Mouse (Mus musculus) ovary, adult 18-20 months (tissue): ENCODE data around the gene Ehd2.

Experiments
- DNase-seq: peaks from one replicate; pipeline ENCODE4 v3.0.0; 2022; ENCODE audit warnings: low spot score, mixed read lengths

Ehd2 gene

DNA sequence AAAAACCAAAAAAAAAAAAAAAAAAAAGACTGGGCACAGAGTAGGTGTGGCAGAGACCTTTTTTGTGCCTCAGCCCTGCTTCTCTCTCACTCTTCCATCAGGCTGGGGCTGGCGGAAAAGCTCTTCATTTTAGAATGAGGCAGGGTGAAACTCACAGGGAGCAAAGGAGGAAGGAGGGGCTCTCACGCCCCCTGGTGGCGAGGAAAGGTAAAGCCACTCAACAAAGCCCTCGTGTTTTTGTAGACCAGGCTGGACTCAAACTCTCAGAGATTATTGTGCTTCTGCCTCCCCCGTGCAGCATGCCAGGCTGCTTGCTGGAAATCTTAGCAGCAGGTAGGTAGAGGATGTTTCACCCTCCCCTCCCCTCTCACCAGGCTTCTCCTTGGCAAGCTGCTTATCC is 7.3 kb upstream of the Ehd2 start:
- DNase-seq: no peak

DNA sequence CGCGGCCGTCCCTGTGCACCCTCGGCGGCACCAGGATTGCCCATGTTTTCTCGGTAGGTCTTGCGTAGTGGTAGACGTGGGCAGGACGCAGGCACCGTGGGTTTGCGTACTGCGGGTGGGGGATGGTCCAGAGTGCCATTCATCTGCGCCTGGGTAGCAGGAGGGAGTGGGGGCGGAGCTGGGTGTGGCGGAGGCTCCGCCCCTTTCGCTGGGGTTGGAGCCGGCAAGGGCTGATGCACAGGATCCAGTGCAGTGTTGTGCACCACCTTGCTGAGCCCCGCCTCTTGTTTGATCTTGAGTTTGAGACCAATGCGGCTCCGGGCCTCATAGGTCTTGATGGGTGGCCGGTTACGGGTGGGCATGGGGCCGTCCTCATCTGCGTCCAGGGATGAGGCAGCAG is 4.9 kb upstream of the Ehd2 start:
- DNase-seq: no peak

- DNase-seq: no peak
These were observed 2.3 kb upstream of the Ehd2 start for GRCm38 (mm10) chr7:15969674-15970073.

DNA sequence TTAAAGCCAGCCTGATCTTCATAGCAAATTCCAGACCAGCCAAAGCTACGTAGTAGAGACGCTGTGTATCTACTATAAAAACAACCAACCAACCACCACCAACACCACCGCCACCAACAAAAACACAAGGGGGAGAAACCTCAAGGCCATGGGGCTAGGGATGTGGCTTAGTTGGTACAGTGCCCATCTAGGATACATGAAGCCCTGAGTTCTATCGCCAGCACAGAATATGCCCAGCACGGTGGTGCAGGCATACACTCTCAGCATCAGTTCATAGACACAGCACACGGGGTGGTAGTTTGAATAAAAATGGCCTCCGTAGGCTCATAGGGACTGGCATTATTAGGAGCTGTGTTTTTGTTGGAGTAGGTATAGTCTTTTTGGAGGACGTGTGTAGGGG is 955 bp upstream of the Ehd2 start:
- DNase-seq: no peak

GRCm38 (mm10) chr7:15966489-15966888 is 878 bp downstream of the Ehd2 start:
- DNase-seq: no peak

GRCm38 (mm10) chr7:15963798-15964652 is 3.3 kb downstream of the Ehd2 start:
- no peak for DNase-seq

DNA sequence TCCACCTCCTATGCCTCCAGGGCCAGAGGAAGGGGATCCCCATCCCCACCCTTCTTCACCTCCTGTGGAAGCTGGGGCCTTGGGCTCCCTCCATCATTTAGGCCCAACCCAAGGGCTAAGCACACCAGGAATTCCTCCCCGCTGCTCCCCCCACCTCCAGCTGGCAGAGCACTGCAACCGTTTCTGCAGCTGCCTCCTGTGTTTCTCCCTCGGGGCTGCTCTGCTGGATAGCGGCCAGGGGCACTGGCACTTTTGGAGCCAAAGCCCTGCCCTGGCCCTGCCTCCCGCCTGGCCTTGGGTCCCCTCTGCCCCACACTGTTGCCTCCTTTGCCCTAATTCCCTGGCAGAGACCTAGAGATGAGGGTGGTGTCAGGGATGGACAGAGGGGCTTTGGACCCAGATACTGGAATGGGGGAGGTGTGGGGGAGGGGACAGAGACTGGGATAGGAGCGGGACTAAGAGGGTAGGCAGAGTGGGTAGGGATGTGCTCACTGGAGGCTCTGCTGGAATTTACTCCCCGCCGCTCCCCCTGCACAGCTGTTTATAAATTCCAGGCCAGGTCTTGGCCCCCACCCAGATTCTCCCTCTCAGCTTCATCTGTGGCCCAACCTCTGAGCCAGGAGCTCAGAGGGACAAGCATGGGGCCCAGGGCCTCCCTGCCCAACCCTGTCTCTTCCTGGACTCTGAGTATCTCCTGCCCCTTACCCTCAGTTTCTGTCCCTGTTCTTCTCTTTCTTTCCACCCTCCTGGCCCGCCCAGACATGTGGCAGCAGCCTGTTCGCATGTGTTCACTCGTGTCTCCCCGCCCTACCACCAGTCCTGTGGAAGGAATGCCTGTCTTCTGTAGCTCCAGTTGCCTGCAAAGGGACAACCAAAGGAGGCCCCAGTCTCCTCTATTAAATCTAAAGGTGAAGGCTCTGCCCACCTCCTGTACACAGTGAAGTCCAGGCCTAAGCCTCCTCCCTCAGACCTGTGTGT is 4.8 kb downstream of the Ehd2 start:
- DNase-seq: peak; percentile 94

GRCm38 (mm10) chr7:15961798-15962197 is 5.6 kb downstream of the Ehd2 start:
- no peak for DNase-seq

DNA sequence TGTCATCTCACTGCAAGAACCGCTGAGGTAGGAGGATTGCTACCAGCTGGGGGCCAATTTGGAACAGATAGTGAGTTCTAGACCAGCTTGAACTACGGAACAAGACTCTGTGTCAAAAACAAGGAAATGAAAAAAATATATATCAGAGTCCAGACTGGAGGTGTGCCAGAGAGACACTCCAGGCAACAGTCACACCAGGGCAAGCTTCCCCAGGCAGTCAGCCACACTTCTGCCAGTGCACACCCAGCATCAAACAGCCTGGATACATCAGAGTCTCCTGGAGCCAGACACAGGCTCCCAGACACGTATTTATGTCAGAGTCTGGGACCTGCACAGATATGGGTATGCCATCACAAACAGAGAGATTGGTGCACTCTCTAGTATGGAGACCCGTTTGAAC is 6.1 kb downstream of the Ehd2 start:
- DNase-seq: no peak

DNA sequence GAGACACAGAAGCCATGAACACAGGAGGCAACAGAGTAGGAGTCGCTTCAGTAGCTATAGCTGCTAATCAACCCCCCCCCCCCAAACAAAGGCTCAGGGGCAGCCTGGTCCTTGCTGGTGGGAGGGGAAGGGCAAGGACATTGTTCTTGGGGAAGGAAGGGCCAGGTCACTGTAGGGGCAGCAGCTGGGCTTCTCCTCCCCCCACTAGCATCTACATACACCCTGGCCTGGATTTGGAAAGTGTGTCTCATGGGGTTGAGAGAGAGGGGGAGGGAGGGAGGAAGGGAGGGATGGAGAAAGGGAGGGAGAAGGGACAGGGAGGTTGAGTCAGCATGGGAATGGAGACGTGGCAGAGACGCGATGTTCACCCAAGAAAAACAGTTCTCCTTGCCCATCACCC is 6.7 kb downstream of the Ehd2 start:
- no peak for DNase-seq

- DNase-seq: no peak
These were observed 11.2 kb downstream of the Ehd2 start for GRCm38 (mm10) chr7:15956143-15956542.

DNA sequence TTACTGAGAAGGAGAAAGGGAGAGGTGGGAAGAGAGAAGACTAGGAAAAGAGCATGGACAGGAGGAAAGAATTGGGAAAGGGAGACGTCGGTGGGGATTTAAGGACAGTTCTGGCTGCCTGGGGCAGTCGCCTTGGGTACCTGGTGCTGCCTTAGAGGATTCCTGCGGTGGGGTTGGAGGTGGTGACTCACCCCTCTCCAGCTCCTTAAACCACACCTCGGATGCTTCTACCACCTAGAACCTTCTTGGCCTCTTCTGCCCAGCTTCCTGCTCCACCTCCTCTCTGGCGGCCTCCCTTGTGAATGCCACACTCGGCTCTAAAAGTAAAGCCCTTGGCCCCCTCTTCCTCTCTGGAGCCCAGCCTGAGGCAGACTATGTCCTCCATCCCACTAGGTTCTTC is 11.9 kb downstream of the Ehd2 start:
- no peak for DNase-seq

DNA sequence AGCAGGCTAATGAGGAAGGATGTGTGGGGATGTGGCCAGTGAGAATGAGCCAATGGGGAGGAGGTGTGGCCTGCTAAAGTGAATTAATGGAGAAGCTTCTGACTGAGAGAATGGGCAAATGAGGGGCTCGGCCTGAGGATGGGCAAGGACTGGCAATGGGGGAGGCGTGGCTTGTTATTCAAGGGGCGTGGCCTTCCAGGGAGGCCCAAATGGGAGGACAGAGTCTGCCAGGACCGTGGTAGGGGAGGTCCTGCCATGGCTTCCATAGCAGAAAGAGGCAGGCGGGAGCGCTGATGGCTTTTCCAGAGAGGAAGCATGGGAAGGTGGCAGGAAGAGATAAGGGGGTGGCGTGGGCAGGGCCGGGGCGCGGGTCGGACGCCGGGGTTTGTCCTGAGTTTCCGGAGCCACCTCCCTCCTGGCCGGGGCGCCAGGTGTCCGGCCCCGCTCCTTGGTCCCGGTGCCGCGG is 12.4 kb downstream of the Ehd2 start:
- DNase-seq: no peak

DNA sequence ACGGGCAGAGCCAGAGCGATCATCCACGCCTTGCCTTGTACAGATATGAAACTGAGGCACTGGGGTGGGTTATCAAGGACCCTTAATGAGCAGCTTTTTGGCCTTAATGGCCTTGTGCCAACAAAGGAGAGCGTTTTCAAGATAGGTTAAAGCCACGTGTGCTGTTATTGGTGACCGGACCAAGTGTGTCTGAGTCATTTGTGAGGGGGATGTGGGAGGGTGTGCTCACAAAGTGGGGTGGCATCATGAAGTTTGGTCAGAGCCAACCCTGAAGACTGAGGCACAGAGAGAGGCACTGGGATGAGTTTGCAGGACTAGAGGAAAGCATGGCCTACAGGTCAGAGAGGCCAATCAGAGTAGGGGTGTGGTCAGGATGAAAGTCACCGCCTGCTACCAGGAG is 12.9 kb downstream of the Ehd2 start:
- no peak for DNase-seq

DNA sequence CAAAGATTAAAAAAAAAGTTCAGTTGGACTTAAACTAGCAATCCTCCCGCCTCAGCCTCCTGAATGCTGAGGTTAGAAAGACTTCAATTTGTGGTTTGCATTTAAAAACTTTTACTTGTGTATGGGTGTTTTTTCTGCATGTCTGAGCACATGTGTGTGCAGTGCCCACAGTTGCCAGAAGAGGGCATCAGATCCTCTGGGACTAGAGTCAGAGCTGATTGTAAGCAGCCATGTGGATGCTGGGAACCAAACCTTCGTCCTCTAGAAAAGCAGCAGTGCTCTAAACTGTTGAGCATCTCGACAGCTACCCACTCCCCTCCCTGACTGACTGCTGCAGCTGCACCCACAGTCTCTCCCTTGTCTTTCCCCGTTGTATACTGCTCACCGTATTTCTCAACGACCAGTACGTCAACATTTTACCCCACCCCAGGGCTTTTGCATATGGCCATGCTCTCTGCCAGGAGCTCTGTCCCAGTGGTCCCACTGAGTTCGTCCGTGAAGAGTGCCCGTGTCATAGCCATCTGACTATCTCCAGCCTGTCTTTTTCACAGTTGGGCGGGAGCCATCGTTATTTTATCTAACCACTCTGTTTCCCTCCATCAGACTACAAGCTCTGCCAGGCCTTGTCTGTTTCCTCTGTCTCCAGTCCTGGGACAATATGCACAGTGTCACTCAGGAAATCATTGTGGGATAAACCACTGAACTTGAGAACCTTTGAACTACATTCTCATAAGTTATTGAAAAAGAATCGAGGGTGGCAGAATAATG is 13.9 kb downstream of the Ehd2 start:
- no peak for DNase-seq

DNA sequence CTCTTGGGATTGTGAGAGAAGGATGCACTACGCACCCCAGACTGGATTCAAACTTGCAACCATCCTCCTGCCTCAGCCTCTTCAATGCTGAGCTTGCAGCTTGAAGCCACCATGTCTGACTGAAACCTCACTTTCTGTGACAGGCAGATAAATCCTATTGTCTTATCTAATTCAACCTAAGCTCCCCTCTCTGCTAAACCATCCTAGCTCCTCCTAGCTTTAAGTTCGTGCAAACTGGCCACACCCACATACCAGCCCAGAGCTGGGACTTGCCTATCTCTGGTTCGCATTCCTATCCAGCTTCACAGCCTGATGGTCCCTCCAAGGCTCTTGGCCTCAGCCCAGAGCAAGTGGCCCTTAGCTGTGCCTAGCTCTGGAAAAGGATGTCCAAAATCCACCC is 15.0 kb downstream of the Ehd2 start:
- DNase-seq: no peak

DNA sequence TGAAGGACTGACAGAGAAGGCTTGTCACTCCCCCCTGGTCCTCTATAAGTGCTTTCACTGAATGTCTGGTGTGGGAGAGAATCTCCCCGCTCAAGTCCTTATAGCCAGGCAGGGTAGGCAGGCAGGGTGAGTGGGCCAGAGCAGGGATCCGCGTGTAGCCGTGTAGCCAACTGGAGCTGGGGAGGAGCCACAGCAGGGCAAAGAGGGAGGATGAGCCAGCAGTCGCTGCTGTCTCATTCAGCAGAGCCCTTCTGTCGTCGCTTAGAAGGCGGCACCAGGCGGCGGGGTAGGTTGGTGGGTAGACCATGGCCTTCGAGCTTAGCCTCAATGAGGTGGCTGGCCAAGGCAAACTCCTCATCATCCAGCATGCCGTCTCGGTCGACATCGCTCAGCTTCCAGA is 17.4 kb downstream of the Ehd2 start:
- no peak for DNase-seq

DNA sequence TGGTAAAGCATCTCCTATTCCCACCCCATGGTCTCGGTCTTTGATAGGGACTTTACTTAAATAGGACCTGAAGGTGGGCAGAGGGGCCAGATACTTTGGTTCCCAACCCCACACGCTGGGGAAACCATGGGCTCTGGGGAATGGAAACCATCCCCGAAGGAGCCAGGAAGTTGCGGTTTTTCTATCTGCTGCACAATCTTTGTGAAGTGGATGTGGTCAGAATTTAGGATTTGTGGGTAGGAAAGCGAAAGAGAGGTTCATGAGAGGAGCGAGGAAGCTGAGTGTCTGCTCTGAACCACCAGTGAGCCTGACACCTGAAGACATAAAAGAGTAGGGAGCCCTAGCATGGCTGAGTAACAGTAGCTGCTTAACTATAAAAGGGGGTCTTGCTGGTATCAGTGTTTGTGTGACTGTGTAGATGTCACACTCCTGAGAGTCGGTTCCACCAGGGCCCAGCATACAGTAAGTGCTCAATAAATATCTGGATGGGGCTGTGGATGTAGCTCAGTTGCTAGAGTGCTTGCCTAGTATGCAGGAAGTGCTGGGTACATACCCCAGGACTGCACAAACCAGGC is 18.1 kb downstream of the Ehd2 start:
- no peak for DNase-seq

DNA sequence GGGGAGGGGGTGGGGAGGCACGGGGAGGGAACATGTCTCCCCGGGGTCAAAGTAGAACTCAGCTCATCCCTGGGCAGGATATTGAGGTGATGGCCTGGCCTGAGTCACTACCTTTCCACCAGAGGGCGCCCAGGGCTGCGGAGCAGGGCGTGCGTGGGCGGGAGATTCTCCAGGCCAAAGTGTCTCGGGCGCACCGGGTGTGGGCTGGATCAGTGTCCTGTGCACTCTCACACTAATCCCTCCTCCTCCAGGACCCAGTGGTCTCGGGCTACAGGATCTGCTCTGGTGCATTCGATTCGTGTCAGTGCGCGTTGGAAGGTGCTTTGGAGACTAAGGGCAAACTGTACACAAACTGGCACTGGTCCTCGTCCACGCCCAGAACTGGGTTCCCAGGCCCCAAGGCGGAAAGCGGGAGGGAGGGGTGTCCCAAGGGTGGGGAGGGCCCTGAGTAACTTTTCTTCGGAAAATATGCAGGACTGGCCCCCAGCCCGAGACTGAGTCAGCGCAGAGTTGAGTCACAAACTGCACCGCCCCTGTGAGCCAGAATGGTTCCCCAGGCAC is 18.9 kb downstream of the Ehd2 start:
- peak; percentile 76 for DNase-seq

- DNase-seq: no peak
These were observed 19.6 kb downstream of the Ehd2 start for GRCm38 (mm10) chr7:15947653-15948260.
